Comparison of ENCODE assay signal across 12 mouse cellular contexts in genomic region chr11:98949958-98950460, GRCm38 (mm10). TPM values are rescaled to one million over a fixed set of nuclear protein-coding genes. Genes with fewer than 3 reads are reported as not detected.
DNase-seq lines count a peak whose midpoint lies in the region; ATAC-seq and TF ChIP-seq lines count a peak whose summit lies in the region.
"Had no signal": no experiment of that assay in that cellular context is flagged by ENCODE, and none has a peak within 500 bp of the region (broad histone marks: within the 10 kb centered on the region; RNA-seq: fewer than 3 reads in every experiment).

No protein-coding gene starts in this region.

- peaks cover 19% of the 10 kb centered on the region; the same call in 1 of the 2 replicates for H3K36me3 ChIP-seq in midbrain, embryonic 10.5 days
- no peaks in the 10 kb centered on the region for H3K36me3 ChIP-seq in midbrain, embryonic 14.5 days (ENCODE audit: control insufficient read depth, insufficient read depth, low read length)
- peaks cover 5% of the 10 kb centered on the region for H3K36me3 ChIP-seq in heart, postnatal 0 days (replicated peaks; ENCODE audit: control insufficient read depth, insufficient read depth, low read length)
- H3K36me3 ChIP-seq in stomach, postnatal 0 days (ENCODE audit: control insufficient read depth, insufficient read depth, low read length): no peaks in the 10 kb centered on the region

- H3K27ac ChIP-seq in midbrain, embryonic 10.5 days (replicated peaks): peak overlapping the region; percentile 61; the same call in 1 of the 2 replicates
- H3K27ac ChIP-seq in midbrain, embryonic 14.5 days (replicated peaks; ENCODE audit: low read depth, low read length): no peak overlapping the region
- H3K27ac ChIP-seq in heart, postnatal 0 days (ENCODE audit: low read depth): peak overlapping the region; percentile 94
- peak overlapping the region; percentile 92 for H3K27ac ChIP-seq in stomach, postnatal 0 days (replicated peaks)

- H3K27me3 ChIP-seq in midbrain, embryonic 10.5 days (ENCODE audit: low read depth, poor library complexity, severe bottlenecking): no peaks in the 10 kb centered on the region
- no peaks in the 10 kb centered on the region for H3K27me3 ChIP-seq in midbrain, embryonic 14.5 days (ENCODE audit: control insufficient read depth, insufficient read depth, low read length)
- no peaks in the 10 kb centered on the region for H3K27me3 ChIP-seq in heart, postnatal 0 days (ENCODE audit: control insufficient read depth, insufficient read depth, low read length)
- H3K27me3 ChIP-seq in stomach, postnatal 0 days (ENCODE audit: control insufficient read depth, insufficient read depth, low read length): no peaks in the 10 kb centered on the region
- H3K27me3 ChIP-seq: CH12.LX had no signal

- ATAC-seq in midbrain, embryonic 14.5 days (ENCODE audit: low FRiP score, low TSS enrichment): no peak
- ATAC-seq in heart, postnatal 0 days (ENCODE audit: insufficient read depth, low read depth): no peak
- ATAC-seq in stomach, postnatal 0 days (ENCODE audit: low FRiP score, low TSS enrichment): no peak
- ATAC-seq: hindbrain, postnatal 0 days had no signal

- peaks cover 68% of the 10 kb centered on the region for H3K4me1 ChIP-seq in midbrain, embryonic 10.5 days
- peaks cover 20% of the 10 kb centered on the region for H3K4me1 ChIP-seq in midbrain, embryonic 14.5 days (ENCODE audit: control insufficient read depth, insufficient read depth, low read length)
- H3K4me1 ChIP-seq in heart, postnatal 0 days (ENCODE audit: control insufficient read depth, insufficient read depth): peaks cover 90% of the 10 kb centered on the region
- H3K4me1 ChIP-seq in stomach, postnatal 0 days (replicated peaks; ENCODE audit: control insufficient read depth, insufficient read depth): peaks cover 36% of the 10 kb centered on the region

- no peak for TF ChIP-seq EP300 in heart, postnatal 0 days (IDR thresholded peaks at IDR 0.05; ENCODE audit: low read depth)
- no peak for TF ChIP-seq EP300 in stomach, postnatal 0 days (optimal IDR thresholded peaks at IDR 0.05)

- 85% methylated on average over 7 of the region's 7 CpGs for WGBS in midbrain, embryonic 10.5 days
- WGBS in midbrain, embryonic 14.5 days: 80% methylated on average over 7 of the region's 7 CpGs
- 57% methylated on average over 7 of the region's 7 CpGs for WGBS in heart, postnatal 0 days
- WGBS in stomach, postnatal 0 days: 67% methylated on average over 7 of the region's 7 CpGs

- no peak overlapping the region for H3K9ac ChIP-seq in midbrain, embryonic 14.5 days (replicated peaks; ENCODE audit: low read length)
- H3K9ac ChIP-seq in heart, postnatal 0 days (replicated peaks; ENCODE audit: low read depth, low read length): peak overlapping the region; percentile 24; the same call in 1 of the 2 replicates
- 0 out of 2 replicates have a peak overlapping the region, but pooled peaks have one; percentile 41 for H3K9ac ChIP-seq in stomach, postnatal 0 days (ENCODE audit: low read length)

- no peak overlapping the region for H3K4me3 ChIP-seq in midbrain, embryonic 10.5 days
- H3K4me3 ChIP-seq in midbrain, embryonic 14.5 days (replicated peaks; ENCODE audit: low read depth, low read length): no peak overlapping the region
- no peak overlapping the region for H3K4me3 ChIP-seq in heart, postnatal 0 days (ENCODE audit: low read depth, low read length)
- H3K4me3 ChIP-seq in stomach, postnatal 0 days (ENCODE audit: low read depth, low read length): no peak overlapping the region
- H3K4me3 ChIP-seq: forebrain, embryonic 10.5 days had no signal

- H3K9me3 ChIP-seq in midbrain, embryonic 10.5 days (replicated peaks): no peaks in the 10 kb centered on the region
- H3K9me3 ChIP-seq in midbrain, embryonic 14.5 days (ENCODE audit: control insufficient read depth, low read length): no peaks in the 10 kb centered on the region
- no peaks in the 10 kb centered on the region for H3K9me3 ChIP-seq in heart, postnatal 0 days (replicated peaks; ENCODE audit: control insufficient read depth, low read length)
- H3K9me3 ChIP-seq in stomach, postnatal 0 days (ENCODE audit: control insufficient read depth, low read length): no peaks in the 10 kb centered on the region
- H3K9me3 ChIP-seq: forebrain, embryonic 10.5 days had no signal

- H3K4me2 ChIP-seq in midbrain, embryonic 14.5 days (ENCODE audit: low read length): no peak overlapping the region
- no peak overlapping the region for H3K4me2 ChIP-seq in heart, postnatal 0 days (ENCODE audit: low read depth, low read length)
- H3K4me2 ChIP-seq in stomach, postnatal 0 days (replicated peaks; ENCODE audit: low read depth): no peak overlapping the region

- peak; percentile 70 for DNase-seq in gastrocnemius, postnatal 10 days
- no peak for DNase-seq in gastrocnemius, adult 18-20 months (ENCODE audit: low spot score)
- DNase-seq in midbrain, embryonic 10.5 days (ENCODE audit: low spot score): no peak
- DNase-seq in midbrain, embryonic 14.5 days: no peak
- DNase-seq in heart, postnatal 0 days (ENCODE audit: low spot score): no peak
- no peak for DNase-seq in stomach, postnatal 0 days (ENCODE audit: low spot score)
- DNase-seq in retina, postnatal 1 day: no peak
- no peak for DNase-seq in ovary, postnatal 10 days (ENCODE audit: low spot score)
- DNase-seq: thymus, postnatal 4 days had no signal

- no peak for TF ChIP-seq CTCF in heart, postnatal 0 days (IDR thresholded peaks at IDR 0.05; ENCODE audit: low read depth)
- no peak for TF ChIP-seq CTCF in stomach, postnatal 0 days (IDR thresholded peaks at IDR 0.05; ENCODE audit: low read depth)

RNA-seq across cellular contexts. Expression of gene Rara, which starts 22.4 kb away (rescaled TPM):
- total RNA-seq in gastrocnemius, postnatal 10 days (2021): 10 to 100 TPM; 22.6 to 31.5 TPM
- total RNA-seq in gastrocnemius, adult 18-20 months (2021): 10 to 100 TPM; 12.9 to 13.2 TPM
- 15.5 and 16.1 TPM in 2 replicates for polyA plus RNA-seq in midbrain, embryonic 10.5 days (2016; fragmentation: Nextera tagmentation; extraction: Ambion mirVana)
- polyA plus RNA-seq in midbrain, embryonic 14.5 days (2014; fragmentation: Nextera tagmentation; extraction: Ambion mirVana): 8.8 and 11.0 TPM in 2 replicates
- total RNA-seq in heart, postnatal 0 days (2014; rRNA removed; ENCODE audit: low replicate concordance): 24.0 and 36.2 TPM in 2 replicates
- 14.7 and 15.8 TPM in 2 replicates for polyA plus RNA-seq in heart, postnatal 0 days (2015; fragmentation: Nextera tagmentation; extraction: Ambion mirVana)
- 20.1 and 25.9 TPM in 2 replicates for polyA plus RNA-seq in stomach, postnatal 0 days (2015; fragmentation: Nextera tagmentation; extraction: Ambion mirVana)

RNA-seq across cellular contexts. Expression of gene Gjd3, which starts 32.8 kb away (rescaled TPM):
- not detected for total RNA-seq in gastrocnemius, postnatal 10 days (2021)
- total RNA-seq in gastrocnemius, adult 18-20 months (2021): not detected
- polyA plus RNA-seq in midbrain, embryonic 10.5 days (2016; fragmentation: Nextera tagmentation; extraction: Ambion mirVana): 0.16 TPM in 1 of 2 replicates, not detected in the other
- 0.70 and 2.0 TPM in 2 replicates for polyA plus RNA-seq in midbrain, embryonic 14.5 days (2014; fragmentation: Nextera tagmentation; extraction: Ambion mirVana)
- total RNA-seq in heart, postnatal 0 days (2014; rRNA removed; ENCODE audit: low replicate concordance): 4.2 and 14.7 TPM in 2 replicates
- 5.8 and 6.3 TPM in 2 replicates for polyA plus RNA-seq in heart, postnatal 0 days (2015; fragmentation: Nextera tagmentation; extraction: Ambion mirVana)
- polyA plus RNA-seq in stomach, postnatal 0 days (2015; fragmentation: Nextera tagmentation; extraction: Ambion mirVana): 1.9 and 2.1 TPM in 2 replicates

RNA-seq across cellular contexts. Expression of gene Cdc6, which starts 42.4 kb away (rescaled TPM):
- total RNA-seq in gastrocnemius, postnatal 10 days (2021): 1 to 10 TPM; 2.3 to 3.5 TPM
- total RNA-seq in gastrocnemius, adult 18-20 months (2021): under 1 TPM; 0.09 to 0.26 TPM
- polyA plus RNA-seq in midbrain, embryonic 10.5 days (2016; fragmentation: Nextera tagmentation; extraction: Ambion mirVana): 53.3 and 67.8 TPM in 2 replicates
- polyA plus RNA-seq in midbrain, embryonic 14.5 days (2014; fragmentation: Nextera tagmentation; extraction: Ambion mirVana): 2.5 and 5.6 TPM in 2 replicates
- total RNA-seq in heart, postnatal 0 days (2014; rRNA removed; ENCODE audit: low replicate concordance): 1.4 and 2.2 TPM in 2 replicates
- 4.2 and 4.5 TPM in 2 replicates for polyA plus RNA-seq in heart, postnatal 0 days (2015; fragmentation: Nextera tagmentation; extraction: Ambion mirVana)
- polyA plus RNA-seq in stomach, postnatal 0 days (2015; fragmentation: Nextera tagmentation; extraction: Ambion mirVana): 6.6 and 7.0 TPM in 2 replicates
